Mouse (Mus musculus) hindbrain, embryonic 16.5 days (tissue): Measurements from ENCODE around the gene Pbrm1. TPM values are rescaled to one million over a fixed set of nuclear protein-coding genes. Genes with fewer than 3 reads are reported as not detected.

ENCODE experiments used
- ATAC-seq: fragments of 200-750 bp; cut with Nextera tagmentation; 2 replicates; pipeline ENCODE4 v1.8.0; 2017; ENCODE audit warnings: moderate TSS enrichment, moderate library complexity
- H3K27ac ChIP-seq: fragments of 300-500 bp; sonication (generic); 2 replicates; pipeline ENCODE4 v1.5.1; 2014; ENCODE audit warnings: low read depth, mild to moderate bottlenecking, control low read depth, low read length, moderate library complexity
- H3K27me3 ChIP-seq: fragments of 300-500 bp; sonication (generic); replicated peaks from 2 replicates; pipeline ENCODE4 v1.6.1; 2014; ENCODE audit warnings: low read length; ENCODE audit not compliant: control insufficient read depth, insufficient read depth
- H3K36me3 ChIP-seq: fragments of 300-500 bp; sonication (generic); 2 replicates; pipeline ENCODE4 v1.6.1; 2014; ENCODE audit warnings: mild to moderate bottlenecking, low read length, moderate library complexity, mixed read lengths; ENCODE audit not compliant: control insufficient read depth, insufficient read depth
- H3K4me1 ChIP-seq: fragments of 300-500 bp; sonication (generic); 2 replicates; pipeline ENCODE4 v1.6.1; 2014; ENCODE audit warnings: low read depth, low read length; ENCODE audit not compliant: control insufficient read depth, insufficient read depth
- H3K4me2 ChIP-seq: fragments of 300-500 bp; sonication (generic); 2 replicates; pipeline ENCODE4 v1.6.1; 2014; ENCODE audit warnings: mild to moderate bottlenecking, low read length, control low read depth, moderate library complexity
- H3K4me3 ChIP-seq: fragments of 300-500 bp; sonication (generic); 2 replicates; pipeline ENCODE4 v1.5.1; 2014; ENCODE audit warnings: mild to moderate bottlenecking, low read length, control low read depth, moderate library complexity
- H3K9ac ChIP-seq: fragments of 300-500 bp; sonication (generic); 2 replicates; pipeline ENCODE4 v1.6.1; 2014; ENCODE audit warnings: low read depth, mild to moderate bottlenecking, control low read depth, low read length, moderate library complexity
- H3K9me3 ChIP-seq: fragments of 300-500 bp; sonication (generic); 2 replicates; pipeline ENCODE4 v1.6.1; 2014; ENCODE audit warnings: mild to moderate bottlenecking, low read length, moderate library complexity; ENCODE audit not compliant: control insufficient read depth
- WGBS: fragments of 180-500 bp; shearing (Covaris S2); extraction: QIAGEN DNeasy Blood & Tissue Kit; methylation state at CpG from one replicate; pipeline ENCODE4 v1.1.7; 2014; 5-methylcytosine and 5-hydroxymethylcytosine counted together
- polyA plus RNA-seq: library from polyadenylated mRNA; unstranded; fragments of >200 nt; fragmentation: Nextera tagmentation; extraction: Ambion mirVana; gene quantifications from 2 replicates; pipeline ENCODE4 v1.2.1, GENCODE M21; 2015

The Pbrm1 gene
- polyA plus RNA-seq, 1 experiment from 2014 or later: 98.7 TPM

GRCm38 (mm10) chr14:31135495-31136410 is 116.8 kb downstream of the Pbrm1 start:
- WGBS: 96% methylated on average over 34 of the region's 34 CpGs
- no peaks in the 10 kb centered on the region for H3K27me3 ChIP-seq
- no peak for ATAC-seq
- H3K9ac ChIP-seq: no peak overlapping the region
- peaks cover 10% of the 10 kb centered on the region for H3K36me3 ChIP-seq
- no peak overlapping the region for H3K4me3 ChIP-seq
- peaks cover 23% of the 10 kb centered on the region for H3K4me1 ChIP-seq
- H3K9me3 ChIP-seq: no peaks in the 10 kb centered on the region
- no peak overlapping the region for H3K27ac ChIP-seq
- H3K4me2 ChIP-seq: no peak overlapping the region

- no peak overlapping the region for H3K9ac ChIP-seq
- ATAC-seq: no peak
Measured at GRCm38 (mm10) chr14:31136411-31137280, 117.7 kb downstream of the Pbrm1 start.

GRCm38 (mm10) chr14:31137281-31137595 is 118.3 kb downstream of the Pbrm1 start:
- WGBS: 84% methylated on average over 10 of the region's 10 CpGs
- Histone ChIP-seq H3K9ac (no peak overlapping the region), H3K4me1 (peaks cover 17% of the 10 kb centered on the region), H3K36me3 (peaks cover 10% of the 10 kb centered on the region), H3K9me3 (no peaks in the 10 kb centered on the region), H3K4me2 (no peak overlapping the region), H3K27ac (no peak overlapping the region), H3K27me3 (no peaks in the 10 kb centered on the region), H3K4me3 (no peak overlapping the region)
- ATAC-seq: no peak

More at GRCm38 (mm10) chr14:31136411-31137280, 117.7 kb downstream of the Pbrm1 start:
- Histone ChIP-seq H3K4me1 (peaks cover 23% of the 10 kb centered on the region), H3K36me3 (peaks cover 10% of the 10 kb centered on the region), H3K27me3 (no peaks in the 10 kb centered on the region), H3K27ac (no peak overlapping the region), H3K4me3 (no peak overlapping the region), H3K9me3 (no peaks in the 10 kb centered on the region), H3K4me2 (no peak overlapping the region)
- 87% methylated on average over 26 of the region's 26 CpGs for WGBS

- 69% methylated on average over 11 of the region's 11 CpGs for WGBS
- Histone ChIP-seq H3K27ac (0 out of 2 replicates have a peak overlapping the region, but pooled peaks have one; percentile 0), H3K36me3 (peaks cover 10% of the 10 kb centered on the region)
Measured at GRCm38 (mm10) chr14:31137791-31138190, 118.9 kb downstream of the Pbrm1 start.

GRCm38 (mm10) chr14:31138219-31138896 is 119.4 kb downstream of the Pbrm1 start:
- Histone ChIP-seq H3K4me1 (peaks cover 6% of the 10 kb centered on the region), H3K27me3 (no peaks in the 10 kb centered on the region), H3K4me3 (no peak overlapping the region), H3K4me2 (no peak overlapping the region), H3K9ac (no peak overlapping the region), H3K9me3 (no peaks in the 10 kb centered on the region), H3K36me3 (peaks cover 10% of the 10 kb centered on the region), H3K27ac (no peak overlapping the region)
- ATAC-seq: no peak
- WGBS: 79% methylated on average over 20 of the region's 35 CpGs

More at GRCm38 (mm10) chr14:31137791-31138190, 118.9 kb downstream of the Pbrm1 start:
- H3K4me2 ChIP-seq: no peak overlapping the region
- no peaks in the 10 kb centered on the region for H3K9me3 ChIP-seq
- peaks cover 12% of the 10 kb centered on the region for H3K4me1 ChIP-seq
- no peak for ATAC-seq
- no peak overlapping the region for H3K9ac ChIP-seq
- no peaks in the 10 kb centered on the region for H3K27me3 ChIP-seq
- H3K4me3 ChIP-seq: no peak overlapping the region

- 91% methylated on average over 9 of the region's 9 CpGs for WGBS
- Histone ChIP-seq H3K4me2 (no peak overlapping the region), H3K27me3 (no peaks in the 10 kb centered on the region), H3K27ac (no peak overlapping the region), H3K36me3 (peaks cover 10% of the 10 kb centered on the region), H3K9me3 (no peaks in the 10 kb centered on the region), H3K9ac (no peak overlapping the region), H3K4me1 (peaks cover 1% of the 10 kb centered on the region; the same call in 1 of the 2 replicates), H3K4me3 (no peak overlapping the region)
- no peak for ATAC-seq
Measured at GRCm38 (mm10) chr14:31138897-31139429, 120.0 kb downstream of the Pbrm1 start.

GRCm38 (mm10) chr14:31139666-31140065 is 120.7 kb downstream of the Pbrm1 start:
- H3K27ac ChIP-seq: no peak overlapping the region
- H3K4me1 ChIP-seq: no peaks in the 10 kb centered on the region
- no peak overlapping the region for H3K4me3 ChIP-seq
- H3K36me3 ChIP-seq: peaks cover 10% of the 10 kb centered on the region
- H3K9ac ChIP-seq: no peak overlapping the region
- ATAC-seq: no peak
- WGBS: 93% methylated on average over 12 of the region's 12 CpGs
- H3K9me3 ChIP-seq: no peaks in the 10 kb centered on the region
- H3K4me2 ChIP-seq: no peak overlapping the region
- H3K27me3 ChIP-seq: no peaks in the 10 kb centered on the region

GRCm38 (mm10) chr14:31140141-31140540 is 121.2 kb downstream of the Pbrm1 start:
- H3K36me3 ChIP-seq: peaks cover 10% of the 10 kb centered on the region
- no peak overlapping the region for H3K9ac ChIP-seq
- H3K4me2 ChIP-seq: no peak overlapping the region
- H3K27me3 ChIP-seq: no peaks in the 10 kb centered on the region
- 91% methylated on average over 15 of the region's 15 CpGs for WGBS
- H3K9me3 ChIP-seq: no peaks in the 10 kb centered on the region
- H3K4me1 ChIP-seq: no peaks in the 10 kb centered on the region
- no peak overlapping the region for H3K4me3 ChIP-seq
- ATAC-seq: no peak
- no peak overlapping the region for H3K27ac ChIP-seq
